In genomic region chr12:6417804-6418203, GRCm38 (mm10) we compare ENCODE assay signal across 20 mouse cellular contexts.
DNase-seq lines count a peak whose midpoint lies in the region; ATAC-seq lines count a peak whose summit lies in the region.
"Had no signal": no experiment of that assay in that cellular context is flagged by ENCODE, and none has a peak within 500 bp of the region (broad histone marks: within the 10 kb centered on the region; RNA-seq: fewer than 3 reads in every experiment).

No protein-coding gene starts in this region.

- H3K4me1 ChIP-seq in hindbrain, embryonic 15.5 days (replicated peaks): no peaks in the 10 kb centered on the region
- H3K4me1 ChIP-seq in hindbrain, embryonic 14.5 days (replicated peaks; ENCODE audit: control insufficient read depth, insufficient read depth, low read length): no peaks in the 10 kb centered on the region
- H3K4me1 ChIP-seq: embryonic facial prominence, embryonic 15.5 days; heart, embryonic 12.5 days; hindbrain, embryonic 10.5 days; limb, embryonic 13.5 days; liver, embryonic 15.5 days; neural tube, embryonic 15.5 days had no signal

- no peaks in the 10 kb centered on the region for H3K27me3 ChIP-seq in hindbrain, embryonic 15.5 days
- H3K27me3 ChIP-seq in hindbrain, embryonic 14.5 days (ENCODE audit: control insufficient read depth, insufficient read depth, low read length): no peaks in the 10 kb centered on the region
- H3K27me3 ChIP-seq: embryonic facial prominence, embryonic 15.5 days; heart, embryonic 12.5 days; limb, embryonic 13.5 days; liver, embryonic 15.5 days; neural tube, embryonic 15.5 days had no signal

- no peak overlapping the region for H3K9ac ChIP-seq in hindbrain, embryonic 15.5 days
- H3K9ac ChIP-seq in hindbrain, embryonic 14.5 days: no peak overlapping the region
- H3K9ac ChIP-seq: embryonic facial prominence, embryonic 15.5 days; heart, embryonic 12.5 days; limb, embryonic 13.5 days; liver, embryonic 15.5 days; neural tube, embryonic 15.5 days had no signal

- WGBS in hindbrain, embryonic 15.5 days: 86% methylated on average over 1 of the region's 1 CpGs
- WGBS in hindbrain, embryonic 14.5 days: 81% methylated on average over 1 of the region's 1 CpGs

- H3K27ac ChIP-seq in hindbrain, embryonic 15.5 days (replicated peaks): no peak overlapping the region
- no peak overlapping the region for H3K27ac ChIP-seq in hindbrain, embryonic 14.5 days
- H3K27ac ChIP-seq: embryonic facial prominence, embryonic 15.5 days; hindbrain, embryonic 10.5 days; limb, embryonic 13.5 days; liver, embryonic 15.5 days; neural tube, embryonic 15.5 days; stomach, postnatal 0 days had no signal

- ATAC-seq in cerebellum, adult (ENCODE audit: insufficient number of reproducible peaks, low FRiP score, low TSS enrichment): peak; percentile 70; the same call in 1 of the 2 replicates
- peak; percentile 71; the same call in 1 of the 2 replicates for ATAC-seq in hindbrain, embryonic 15.5 days (ENCODE audit: low FRiP score, low read depth)
- no peak for ATAC-seq in hindbrain, embryonic 14.5 days (ENCODE audit: low FRiP score)

- H3K36me3 ChIP-seq in hindbrain, embryonic 15.5 days: no peaks in the 10 kb centered on the region
- H3K36me3 ChIP-seq in hindbrain, embryonic 14.5 days (replicated peaks; ENCODE audit: control insufficient read depth, insufficient read depth): no peaks in the 10 kb centered on the region
- H3K36me3 ChIP-seq: embryonic facial prominence, embryonic 15.5 days; heart, embryonic 12.5 days; hindbrain, embryonic 10.5 days; limb, embryonic 13.5 days; liver, embryonic 15.5 days; neural tube, embryonic 15.5 days had no signal

- intact Hi-C loops in heart, postnatal 25 days (cut with DNase I): no loop called here

- no peaks in the 10 kb centered on the region for H3K9me3 ChIP-seq in hindbrain, embryonic 15.5 days
- no peaks in the 10 kb centered on the region for H3K9me3 ChIP-seq in hindbrain, embryonic 14.5 days (ENCODE audit: control insufficient read depth, low read length)
- H3K9me3 ChIP-seq: embryonic facial prominence, embryonic 15.5 days; hindbrain, embryonic 10.5 days; limb, embryonic 13.5 days; liver, embryonic 15.5 days; neural tube, embryonic 15.5 days had no signal

- H3K4me3 ChIP-seq in hindbrain, embryonic 15.5 days: no peak overlapping the region
- no peak overlapping the region for H3K4me3 ChIP-seq in hindbrain, embryonic 14.5 days (replicated peaks; ENCODE audit: low read length)
- H3K4me3 ChIP-seq: embryonic facial prominence, embryonic 15.5 days; heart, embryonic 12.5 days; hindbrain, embryonic 10.5 days; limb, embryonic 13.5 days; liver, embryonic 15.5 days; neural tube, embryonic 15.5 days had no signal

- no peak for DNase-seq in cerebellum, adult 11 months
- no peak for DNase-seq in hindbrain, embryonic 14.5 days (ENCODE audit: low spot score)
- peak; percentile 45 to 70 for DNase-seq in right cerebral cortex, postnatal 10 days (ENCODE audit: low spot score in 2 of 2)
- DNase-seq in right cerebral cortex, postnatal 14 days: no peak
- no peak for DNase-seq in yolk sac, embryonic 10.5 days (ENCODE audit: low spot score)
- DNase-seq in heart, postnatal 25 days (ENCODE audit: low spot score): no peak
- DNase-seq: gastrocnemius, postnatal 36 days; kidney, adult 11 months; kidney, postnatal 4 days; thymus, postnatal 25 days had no signal

- no peak overlapping the region for H3K4me2 ChIP-seq in hindbrain, embryonic 15.5 days
- no peak overlapping the region for H3K4me2 ChIP-seq in hindbrain, embryonic 14.5 days (replicated peaks)
- H3K4me2 ChIP-seq: embryonic facial prominence, embryonic 15.5 days; heart, embryonic 12.5 days; limb, embryonic 13.5 days; liver, embryonic 15.5 days; midbrain, embryonic 11.5 days; neural tube, embryonic 15.5 days had no signal

Comparison
In these comparisons a context has a peak if more than half of its experiments do, and no peak if none do; other contexts are left out.
1. DNase-seq: peak in right cerebral cortex, postnatal 10 days (2 of 2); none in cerebellum, adult 11 months (single experiment), hindbrain, embryonic 14.5 days (single experiment), right cerebral cortex, postnatal 14 days (single experiment), yolk sac, embryonic 10.5 days (single experiment) and heart, postnatal 25 days (single experiment).